8 mouse cellular contexts compared by ENCODE assay signal in genomic region chr13:40917161-40918091, GRCm38 (mm10). TPM values are rescaled to one million over a fixed set of nuclear protein-coding genes. Genes with fewer than 3 reads are reported as not detected.
A peak's percentile ranks its signal among the peaks of the same experiment; 100 is the strongest.
DNase-seq lines count a peak whose midpoint lies in the region; ATAC-seq and TF ChIP-seq lines count a peak whose summit lies in the region.

No protein-coding gene starts in this region.

- no peaks in the 10 kb centered on the region for H3K27me3 ChIP-seq in forebrain, embryonic 15.5 days
- H3K27me3 ChIP-seq in lung, postnatal 0 days (replicated peaks; ENCODE audit: insufficient read depth, low read length) = no peaks in the 10 kb centered on the region

- DNase-seq in ES-CJ7 (ENCODE audit: low read depth, low spot score) = peak; percentile 97
- DNase-seq in adrenal gland, postnatal 14 days = peak; percentile 76
- peak; percentile 60 to 62 for DNase-seq in heart, postnatal 14 days
- peak; percentile 27 to 50 for DNase-seq in layer of hippocampus, adult 2 months (ENCODE audit: low spot score in 2 of 2)
- peak; percentile 100 for DNase-seq in lung, postnatal 0 days (ENCODE audit: low spot score)
- DNase-seq in ovary, postnatal 10 days (ENCODE audit: low spot score) = peak; percentile 34

- H3K4me3 ChIP-seq in forebrain, embryonic 15.5 days = peak overlapping the region; percentile 49
- peak overlapping the region; percentile 67 for H3K4me3 ChIP-seq in layer of hippocampus, adult 2 months
- peak overlapping the region; percentile 54 for H3K4me3 ChIP-seq in lung, postnatal 0 days (ENCODE audit: low read depth, low read length)

- TF ChIP-seq CTCF in layer of hippocampus, adult 2 months (conservative IDR thresholded peaks at IDR 0.05) = no peak
- TF ChIP-seq CTCF in lung, postnatal 0 days (IDR thresholded peaks at IDR 0.05) = peak; percentile 9; the same call in 1 of the 2 replicates

- peak; percentile 80 for ATAC-seq in forebrain, embryonic 15.5 days (replicated peaks)
- ATAC-seq in lung, postnatal 0 days = peak; percentile 64
- no peak for ATAC-seq in activated CD4-positive, CD25-positive, alpha-beta regulatory T cell, adult 4 months

- WGBS in forebrain, embryonic 15.5 days = under 1% methylated on average over 38 of the region's 38 CpGs
- WGBS in lung, postnatal 0 days = 2% methylated on average over 38 of the region's 38 CpGs

- peak overlapping the region; percentile 47 for H3K9ac ChIP-seq in forebrain, embryonic 15.5 days (replicated peaks)
- peak overlapping the region; percentile 39 for H3K9ac ChIP-seq in lung, postnatal 0 days (replicated peaks; ENCODE audit: low read depth)

- H3K9me3 ChIP-seq in forebrain, embryonic 15.5 days = no peaks in the 10 kb centered on the region
- no peaks in the 10 kb centered on the region for H3K9me3 ChIP-seq in lung, postnatal 0 days (ENCODE audit: low read length)

- no peak overlapping the region for H3K27ac ChIP-seq in forebrain, embryonic 15.5 days (replicated peaks)
- peak overlapping the region; percentile 80 for H3K27ac ChIP-seq in layer of hippocampus, adult 2 months
- H3K27ac ChIP-seq in lung, postnatal 0 days (ENCODE audit: low read length) = peak overlapping the region; percentile 62

- no peak for TF ChIP-seq EP300 in lung, postnatal 0 days (IDR thresholded peaks at IDR 0.05)

- intact Hi-C loops in heart, postnatal 14 days (cut with DNase I) = loop anchor here (2.0 to 5.0 kb wide), 3 partner anchors 23 to 65 kb away; no protein-coding TSS in a partner anchor

- peak overlapping the region; percentile 94 for H3K4me2 ChIP-seq in forebrain, embryonic 15.5 days (replicated peaks)
- H3K4me2 ChIP-seq in lung, postnatal 0 days (replicated peaks; ENCODE audit: low read depth, low read length) = peak overlapping the region; percentile 82

- H3K4me1 ChIP-seq in forebrain, embryonic 15.5 days = peaks cover 20% of the 10 kb centered on the region
- peaks cover 19% of the 10 kb centered on the region for H3K4me1 ChIP-seq in lung, postnatal 0 days (ENCODE audit: insufficient read depth, low read depth, low read length)

- H3K36me3 ChIP-seq in forebrain, embryonic 15.5 days = no peaks in the 10 kb centered on the region
- H3K36me3 ChIP-seq in lung, postnatal 0 days (ENCODE audit: insufficient read depth, low read length) = no peaks in the 10 kb centered on the region

RNA-seq across cellular contexts. Expression of gene Gcnt2, which starts 57.9 kb away (rescaled TPM):
- total RNA-seq in adrenal gland, postnatal 14 days (2021) = 11.3 and 13.1 TPM in 2 replicates
- polyA plus RNA-seq in forebrain, embryonic 15.5 days (2015; fragmentation: Nextera tagmentation; extraction: Ambion mirVana) = 3.3 and 4.5 TPM in 2 replicates
- total RNA-seq in heart, postnatal 14 days (2021) = 10 to 100 TPM; 12.1 to 14.1 TPM
- 10 to 100 TPM; 16.3 to 17.0 TPM for total RNA-seq in layer of hippocampus, adult 2 months (2021)
- 10.8 and 10.9 TPM in 2 replicates for polyA plus RNA-seq in lung, postnatal 0 days (2015; fragmentation: Nextera tagmentation; extraction: Ambion mirVana)
- under 1 TPM in 1 of 2 experiments, not detected in 1; 0.12 TPM for polyA plus RNA-seq in activated CD4-positive, CD25-positive, alpha-beta regulatory T cell, adult 4 months (2017; shearing (Covaris generic))

Comparison
In these comparisons a context has a peak if more than half of its experiments do, and no peak if none do; other contexts are left out.
1. DNase-seq: peak in every context shown above with its lines; median percentile 100 in lung, postnatal 0 days; 97 in ES-CJ7; 76 in adrenal gland, postnatal 14 days; 61 in heart, postnatal 14 days; 38 in layer of hippocampus, adult 2 months; 34 in ovary, postnatal 10 days.